Mouse (Mus musculus) neural tube, embryonic 10.5 days (tissue): Measurements from ENCODE around the gene 1300017J02Rik.

Source experiments
- DNase-seq: peaks from one replicate; pipeline ENCODE4 v3.0.0-alpha.2; 2017; ENCODE audit warnings: low spot score; ENCODE audit errors: extremely low spot score

The 1300017J02Rik gene

GRCm38 (mm10) chr9:103214281-103214680 lies 90.6 kb downstream of the 1300017J02Rik start:
- no peak for DNase-seq

- no peak for DNase-seq
These were observed 91.3 kb downstream of the 1300017J02Rik start for GRCm38 (mm10) chr9:103213631-103214030.

- DNase-seq: no peak
These were observed 92.0 kb downstream of the 1300017J02Rik start for GRCm38 (mm10) chr9:103212654-103213420.

GRCm38 (mm10) chr9:103208802-103209423 lies 96.0 kb downstream of the 1300017J02Rik start:
- DNase-seq: no peak

- peak; percentile 66 for DNase-seq
These were observed 97.0 kb downstream of the 1300017J02Rik start for GRCm38 (mm10) chr9:103207846-103208245.

GRCm38 (mm10) chr9:103205786-103206185 lies 99.1 kb downstream of the 1300017J02Rik start:
- no peak for DNase-seq

GRCm38 (mm10) chr9:103201561-103202260 lies 103.2 kb downstream of the 1300017J02Rik start, which contains the start of gene Srprb:
Gene Srprb (minus strand): TSS chr9:103202137.
- DNase-seq: peak; percentile 88
